Mouse (Mus musculus) CH12.LX (cell line): ENCODE results near the gene Id2.

Experiments
- BHLHE40 ChIP-seq: IDR thresholded peaks from 2 replicates; pipeline ENCODE4 v1.6.1; 2011; ENCODE audit warnings: mild to moderate bottlenecking, low read depth, low read length, improper control_type of control experiment
- CTCF ChIP-seq, 2 experiments: IDR thresholded peaks in 1 of 2; conservative IDR thresholded peaks in 1 of 2; 2 replicates each; pipeline ENCODE4 v1.5.1; 2011 to 2012; ENCODE audit warnings: low read depth in 2 of 2, low read length in 2 of 2, improper control_type of control experiment in 1 of 2, inconsistent platforms in 1 of 2, mild to moderate bottlenecking in 1 of 2, moderate library complexity in 1 of 2
- EP300 ChIP-seq: IDR thresholded peaks from 2 replicates; pipeline ENCODE4 v1.6.1; 2011; ENCODE audit warnings: low read length, improper control_type of control experiment
- JUND ChIP-seq: conservative IDR thresholded peaks from 2 replicates; pipeline ENCODE4 v1.6.1; 2011; ENCODE audit warnings: low read depth, low read length, improper control_type of control experiment
- NELFE ChIP-seq: IDR thresholded peaks from 2 replicates; pipeline ENCODE4 v1.6.1; 2011; ENCODE audit warnings: low read depth, low read length, improper control_type of control experiment
- POLR2A ChIP-seq: IDR thresholded peaks from 2 replicates; pipeline ENCODE4 v1.6.1; 2011; ENCODE audit warnings: low read depth, mild to moderate bottlenecking, improper control_type of control experiment, low read length
- POLR2AphosphoS2 ChIP-seq: IDR thresholded peaks from 2 replicates; pipeline ENCODE4 v1.6.1; 2011; ENCODE audit warnings: low read depth, low read length, improper control_type of control experiment
- UBTF ChIP-seq: IDR thresholded peaks from 2 replicates; pipeline ENCODE4 v1.6.1; 2012; ENCODE audit warnings: low read depth, mild to moderate bottlenecking, inconsistent platforms, low read length, improper control_type of control experiment, moderate library complexity
- USF1 ChIP-seq: IDR thresholded peaks from 2 replicates; pipeline ENCODE4 v1.6.1; 2014; ENCODE audit warnings: low read depth, mild to moderate bottlenecking, inconsistent platforms, low read length, improper control_type of control experiment
- ZNF384 ChIP-seq: IDR thresholded peaks from 2 replicates; pipeline ENCODE4 v1.6.1; 2012; ENCODE audit warnings: low read depth, low read length, improper control_type of control experiment, inconsistent platforms

GRCm38 (mm10) chr12:25110682-25111078, 13.7 kb upstream of the Id2 start:
- TF ChIP-seq UBTF (no peak), CTCF (conservative IDR thresholded peaks at IDR 0.05 in 1 of 2, IDR thresholded peaks at IDR 0.05 in 1 of 2; ENCODE audit: low read depth in 2 of 2, low read length in 2 of 2) (no peak), EP300 (no peak), NELFE (no peak), USF1 (no peak), ZNF384 (no peak), POLR2AphosphoS2 (no peak), JUND (no peak), POLR2A (no peak), BHLHE40 (no peak)
